Mouse (Mus musculus): Measurements from ENCODE around the gene Cisd3.

DNA sequence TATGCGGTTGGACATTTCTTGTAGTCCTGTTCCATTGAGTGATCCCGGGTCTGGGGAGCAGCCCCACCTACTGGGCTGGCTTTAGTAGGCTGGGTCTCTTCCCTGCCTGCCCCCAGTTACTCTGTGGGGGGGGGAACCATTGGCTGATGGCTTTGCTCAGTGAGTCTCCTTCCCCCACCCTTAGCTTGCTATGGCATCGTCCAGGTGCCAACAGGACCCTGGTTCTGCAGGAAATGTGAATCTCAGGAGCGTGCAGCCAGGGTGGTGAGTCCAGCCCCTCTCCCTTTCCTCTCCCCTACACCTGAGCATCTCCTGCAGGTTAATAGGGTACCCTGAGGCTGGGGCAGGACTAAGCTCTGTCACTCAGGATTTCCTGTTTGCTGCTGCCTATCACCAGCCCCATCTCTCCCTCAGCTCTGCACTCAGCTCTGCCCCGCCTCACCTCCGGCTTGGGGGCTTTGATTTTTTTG lies 20.8 kb upstream of the Cisd3 start:
- TF ChIP-seq POLR2A (IDR thresholded peaks at IDR 0.05; ENCODE audit: borderline replicate concordance, extremely low read depth, insufficient read depth, insufficient read length, poor library complexity, severe bottlenecking) (no peak), CTCF (IDR thresholded peaks at IDR 0.05; ENCODE audit: borderline replicate concordance, extremely low read depth, insufficient read depth, insufficient read length) (peak; percentile 6; the same call in 1 of the 2 replicates)
